Mouse (Mus musculus): ENCODE data around the gene Kcnk4.

- TF ChIP-seq CTCF (IDR thresholded peaks at IDR 0.05; ENCODE audit: extremely low read depth, insufficient read length, insufficient replicate concordance, low read depth, low read length) (no peak), POLR2A (IDR thresholded peaks at IDR 0.05; ENCODE audit: low read depth, low read length) (no peak)
These were observed 15.2 kb upstream of the Kcnk4 start for GRCm38 (mm10) chr19:6949532-6949931.
